Mouse (Mus musculus): ENCODE results near the gene Ccdc30. TPM values are rescaled to one million over a fixed set of nuclear protein-coding genes. Genes with fewer than 3 reads are reported as not detected.

Ccdc30 gene
- polyA plus RNA-seq (2016; fragmentation: Nextera tagmentation; extraction: Ambion mirVana) = 7.0 and 8.1 TPM in 2 replicates

DNA sequence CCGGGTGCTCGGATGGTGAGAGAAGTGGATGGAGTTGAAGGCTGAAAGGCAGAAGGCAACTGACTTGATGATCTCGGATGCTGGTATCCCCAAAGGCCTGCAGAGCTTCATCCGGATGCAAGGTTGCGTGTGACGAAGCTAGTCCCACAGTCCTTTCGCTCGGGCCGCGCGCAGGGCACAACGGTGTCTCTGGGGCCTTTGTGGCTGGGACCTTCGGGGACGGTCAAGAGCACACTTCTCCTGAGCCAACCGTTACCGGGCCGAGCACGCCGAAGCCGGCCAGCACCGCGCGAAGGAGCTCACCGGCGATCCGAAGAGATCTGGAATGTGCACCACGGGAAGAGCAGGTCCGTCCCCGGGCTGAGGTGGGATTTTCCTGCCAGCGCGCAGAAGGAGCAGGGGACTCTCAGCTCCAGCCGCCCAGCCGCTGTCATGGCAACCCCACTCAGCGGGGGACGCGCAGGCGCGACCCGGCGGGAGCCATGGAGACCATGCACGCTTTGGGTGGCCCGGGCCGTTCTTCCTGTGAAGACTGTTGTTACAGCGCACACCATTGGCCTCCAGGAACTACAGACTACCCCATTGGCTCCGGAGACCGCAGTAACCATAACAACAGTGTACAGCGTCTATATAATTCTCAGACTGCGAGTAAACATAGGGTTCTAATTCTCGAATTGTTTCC, at the start of gene Ccdc30:
Gene Ccdc30, minus strand, starts transcription at position 450 of the 682 bp plus-strand sequence.
- no peaks in the 10 kb centered on the region for H3K9me3 ChIP-seq
- H3K27me3 ChIP-seq (ENCODE audit: poor library complexity, severe bottlenecking) = 0 out of 2 replicates have a peak, but pooled peaks cover 7% of the 10 kb centered on the region
- peaks cover 21% of the 10 kb centered on the region for H3K36me3 ChIP-seq (replicated peaks)
- peak within 1 kb of the TSS; percentile 87 for H3K27ac ChIP-seq
- H3K4me1 ChIP-seq = peaks cover 23% of the 10 kb centered on the region
- WGBS = under 1% methylated on average over 49 of the region's 49 CpGs
- H3K4me3 ChIP-seq = peak within 1 kb of the TSS; percentile 73
- peak; percentile 98 for DNase-seq (ENCODE audit: extremely low spot score, low spot score)

DNA sequence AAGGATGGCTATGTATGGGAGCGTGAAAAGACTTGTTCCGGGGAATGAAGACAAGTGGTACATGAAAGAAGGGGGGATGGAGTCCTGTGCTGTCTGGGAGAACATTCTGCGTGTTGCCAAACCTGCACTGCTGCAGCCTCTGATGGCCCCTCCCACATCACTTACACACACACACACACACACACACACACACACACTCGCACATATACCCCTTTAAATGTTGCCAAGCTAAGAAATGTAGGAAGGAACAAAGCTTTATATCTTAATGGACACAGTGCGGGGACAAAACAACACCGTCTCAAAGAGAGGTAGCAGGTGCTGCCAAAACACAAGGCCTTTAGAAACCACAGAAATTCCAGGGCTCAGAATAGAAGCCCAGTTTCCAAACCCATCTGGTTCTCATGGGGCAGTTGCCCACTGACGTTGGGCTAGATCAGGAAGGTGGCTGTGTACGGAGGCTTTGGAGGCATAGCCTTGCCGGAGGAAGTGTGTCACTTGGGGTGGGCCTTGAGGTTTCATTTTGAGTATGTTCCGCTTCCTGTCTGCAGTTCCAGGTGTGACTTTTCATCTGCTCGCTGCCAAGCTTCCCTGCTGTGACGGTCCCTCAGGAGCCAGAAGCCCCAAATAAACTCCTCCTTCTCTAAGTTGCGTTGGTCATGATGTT, 48.6 kb upstream of the Ccdc30 start:
- no peak for DNase-seq (ENCODE audit: extremely low spot score, low spot score)
- 87% methylated on average over 13 of the region's 13 CpGs for WGBS
- no peaks in the 10 kb centered on the region for H3K4me1 ChIP-seq
- H3K27ac ChIP-seq = no peak overlapping the region
- H3K9me3 ChIP-seq = no peaks in the 10 kb centered on the region
- no peak overlapping the region for H3K4me3 ChIP-seq
- no peaks in the 10 kb centered on the region for H3K36me3 ChIP-seq (replicated peaks)
- no peaks in the 10 kb centered on the region for H3K27me3 ChIP-seq (ENCODE audit: poor library complexity, severe bottlenecking)

GRCm38 (mm10) chr4:119462858-119463755, 47.8 kb upstream of the Ccdc30 start:
- Histone ChIP-seq H3K9me3 (no peaks in the 10 kb centered on the region), H3K4me1 (no peaks in the 10 kb centered on the region), H3K27ac (no peak overlapping the region), H3K27me3 (ENCODE audit: poor library complexity, severe bottlenecking) (no peaks in the 10 kb centered on the region), H3K4me3 (no peak overlapping the region), H3K36me3 (replicated peaks) (no peaks in the 10 kb centered on the region)
- DNase-seq (ENCODE audit: extremely low spot score, low spot score) = no peak
- 75% methylated on average over 11 of the region's 11 CpGs for WGBS

DNA sequence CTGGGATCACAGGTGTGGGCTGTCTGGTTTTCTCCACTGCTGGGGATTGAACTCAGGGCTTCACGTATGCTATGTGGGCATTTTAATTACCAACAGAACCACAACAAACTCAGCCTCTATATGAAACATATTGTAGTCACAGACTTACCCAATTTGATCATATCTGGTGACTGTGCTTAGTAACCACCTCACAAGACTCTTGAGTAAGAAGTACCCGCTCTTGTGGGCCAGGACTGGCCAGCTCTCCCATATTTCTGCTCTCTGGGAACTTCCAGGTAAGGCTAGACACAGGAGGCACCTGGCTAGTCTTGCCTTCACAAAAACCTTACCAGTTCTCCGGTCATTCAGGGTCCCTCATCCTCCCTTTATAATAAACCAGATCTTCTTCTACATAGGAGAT, 47.1 kb upstream of the Ccdc30 start:
- WGBS = 88% methylated on average over 3 of the region's 3 CpGs
- no peak overlapping the region for H3K27ac ChIP-seq
- H3K4me3 ChIP-seq = no peak overlapping the region
- no peak for DNase-seq (ENCODE audit: extremely low spot score, low spot score)
- H3K27me3 ChIP-seq (ENCODE audit: poor library complexity, severe bottlenecking) = no peaks in the 10 kb centered on the region
- H3K4me1 ChIP-seq = no peaks in the 10 kb centered on the region
- H3K9me3 ChIP-seq = no peaks in the 10 kb centered on the region
- H3K36me3 ChIP-seq (replicated peaks) = no peaks in the 10 kb centered on the region

GRCm38 (mm10) chr4:119460728-119461141, 45.4 kb upstream of the Ccdc30 start:
- H3K27me3 ChIP-seq (ENCODE audit: poor library complexity, severe bottlenecking) = no peaks in the 10 kb centered on the region
- H3K4me1 ChIP-seq = no peaks in the 10 kb centered on the region
- no peak overlapping the region for H3K27ac ChIP-seq
- DNase-seq (ENCODE audit: extremely low spot score, low spot score) = no peak
- no peaks in the 10 kb centered on the region for H3K36me3 ChIP-seq (replicated peaks)
- no peak overlapping the region for H3K4me3 ChIP-seq
- no peaks in the 10 kb centered on the region for H3K9me3 ChIP-seq
- 66% methylated on average over 8 of the region's 8 CpGs for WGBS

GRCm38 (mm10) chr4:119460296-119460695, 45.0 kb upstream of the Ccdc30 start:
- 61% methylated on average over 5 of the region's 5 CpGs for WGBS
- no peak for DNase-seq (ENCODE audit: extremely low spot score, low spot score)
- Histone ChIP-seq H3K4me3 (no peak overlapping the region), H3K9me3 (no peaks in the 10 kb centered on the region), H3K4me1 (no peaks in the 10 kb centered on the region), H3K27ac (no peak overlapping the region), H3K27me3 (ENCODE audit: poor library complexity, severe bottlenecking) (no peaks in the 10 kb centered on the region), H3K36me3 (replicated peaks) (no peaks in the 10 kb centered on the region)

DNA sequence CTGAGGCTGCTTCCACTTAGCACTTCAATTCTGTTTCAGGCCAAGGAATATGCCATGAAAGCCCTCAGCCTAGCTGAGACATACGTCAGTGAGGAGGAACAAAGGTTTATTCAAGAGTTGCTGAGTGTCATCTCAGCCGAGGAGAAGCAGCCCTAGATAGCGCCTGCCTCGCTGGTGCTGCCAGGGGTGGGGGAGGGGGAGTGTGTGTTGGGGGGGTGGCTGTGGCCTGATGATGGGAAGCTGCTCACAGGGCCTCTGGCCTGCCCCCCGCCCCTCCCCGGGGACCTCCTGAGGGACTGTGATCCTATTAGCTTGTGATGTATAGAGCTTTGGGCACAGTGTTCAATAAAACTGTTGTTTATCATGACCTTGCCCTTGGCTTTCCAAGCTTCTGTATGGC, 38.2 kb upstream of the Ccdc30 start:
- Histone ChIP-seq H3K9me3 (no peaks in the 10 kb centered on the region), H3K4me3 (no peak overlapping the region), H3K27ac (no peak overlapping the region), H3K4me1 (peaks cover 10% of the 10 kb centered on the region), H3K27me3 (ENCODE audit: poor library complexity, severe bottlenecking) (no peaks in the 10 kb centered on the region), H3K36me3 (replicated peaks) (no peaks in the 10 kb centered on the region)
- DNase-seq (ENCODE audit: extremely low spot score, low spot score) = no peak
- WGBS = 30% methylated on average over 6 of the region's 6 CpGs

DNA sequence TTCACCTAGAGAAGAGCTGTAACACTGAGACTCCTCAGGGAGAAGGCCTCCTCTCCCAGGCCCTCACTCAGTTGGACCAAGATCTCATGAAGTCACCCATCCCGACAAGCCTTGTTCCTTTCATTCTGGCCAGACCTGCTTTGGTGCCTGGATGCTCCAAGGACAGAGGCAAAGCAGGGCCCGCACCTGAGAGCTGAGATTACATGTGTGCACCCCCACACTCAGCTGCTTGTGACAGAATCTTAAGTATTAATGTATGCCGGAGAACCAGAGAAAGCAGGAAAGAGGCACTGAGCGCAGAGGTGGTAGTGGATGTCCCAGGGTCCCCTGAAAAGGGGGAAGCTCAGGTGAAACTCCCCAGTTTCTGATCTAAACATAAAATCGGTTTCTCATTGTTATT, 37.8 kb upstream of the Ccdc30 start:
- DNase-seq (ENCODE audit: extremely low spot score, low spot score) = no peak
- no peaks in the 10 kb centered on the region for H3K36me3 ChIP-seq (replicated peaks)
- WGBS = 71% methylated on average over 5 of the region's 5 CpGs
- H3K4me1 ChIP-seq = peaks cover 10% of the 10 kb centered on the region
- H3K27ac ChIP-seq = no peak overlapping the region
- H3K4me3 ChIP-seq = no peak overlapping the region
- H3K9me3 ChIP-seq = no peaks in the 10 kb centered on the region
- no peaks in the 10 kb centered on the region for H3K27me3 ChIP-seq (ENCODE audit: poor library complexity, severe bottlenecking)

- peaks cover 10% of the 10 kb centered on the region for H3K4me1 ChIP-seq
- DNase-seq (ENCODE audit: extremely low spot score, low spot score) = no peak
- WGBS = 76% methylated on average over 7 of the region's 7 CpGs
- no peaks in the 10 kb centered on the region for H3K27me3 ChIP-seq (ENCODE audit: poor library complexity, severe bottlenecking)
- H3K9me3 ChIP-seq = no peaks in the 10 kb centered on the region
- no peak overlapping the region for H3K4me3 ChIP-seq
- no peaks in the 10 kb centered on the region for H3K36me3 ChIP-seq (replicated peaks)
- no peak overlapping the region for H3K27ac ChIP-seq
Measured at GRCm38 (mm10) chr4:119450436-119450835, 35.1 kb upstream of the Ccdc30 start.

DNA sequence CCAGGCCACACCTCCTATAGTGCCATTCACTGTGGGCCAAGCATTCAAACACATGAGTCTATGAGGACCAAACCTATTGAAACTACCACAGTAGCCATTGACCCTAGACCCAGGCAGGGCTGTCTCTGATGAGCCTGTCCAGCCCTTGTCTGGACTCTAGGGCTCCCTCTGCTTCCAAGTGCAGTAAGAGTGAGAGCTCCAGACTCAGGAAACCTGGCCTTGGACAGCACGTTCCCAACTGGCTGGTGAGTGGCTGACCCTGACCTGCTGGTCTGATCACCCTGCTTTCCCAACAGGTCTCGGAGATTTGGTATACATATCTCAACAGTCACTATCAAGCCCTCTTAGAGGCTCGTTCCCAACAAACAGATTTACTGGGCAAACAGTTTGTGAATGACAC, 32.5 kb upstream of the Ccdc30 start:
- no peak overlapping the region for H3K27ac ChIP-seq
- H3K4me3 ChIP-seq = no peak overlapping the region
- no peaks in the 10 kb centered on the region for H3K4me1 ChIP-seq
- DNase-seq (ENCODE audit: extremely low spot score, low spot score) = no peak
- no peaks in the 10 kb centered on the region for H3K27me3 ChIP-seq (ENCODE audit: poor library complexity, severe bottlenecking)
- no peaks in the 10 kb centered on the region for H3K36me3 ChIP-seq (replicated peaks)
- WGBS = 86% methylated on average over 3 of the region's 3 CpGs
- no peaks in the 10 kb centered on the region for H3K9me3 ChIP-seq

GRCm38 (mm10) chr4:119447261-119447660, 31.9 kb upstream of the Ccdc30 start:
- 91% methylated on average over 6 of the region's 6 CpGs for WGBS
- Histone ChIP-seq H3K36me3 (replicated peaks) (no peaks in the 10 kb centered on the region), H3K9me3 (no peaks in the 10 kb centered on the region), H3K4me1 (peaks cover 4% of the 10 kb centered on the region; the same call in 1 of the 2 replicates), H3K27me3 (ENCODE audit: poor library complexity, severe bottlenecking) (no peaks in the 10 kb centered on the region), H3K4me3 (no peak overlapping the region), H3K27ac (no peak overlapping the region)
- DNase-seq (ENCODE audit: extremely low spot score, low spot score) = no peak

DNA sequence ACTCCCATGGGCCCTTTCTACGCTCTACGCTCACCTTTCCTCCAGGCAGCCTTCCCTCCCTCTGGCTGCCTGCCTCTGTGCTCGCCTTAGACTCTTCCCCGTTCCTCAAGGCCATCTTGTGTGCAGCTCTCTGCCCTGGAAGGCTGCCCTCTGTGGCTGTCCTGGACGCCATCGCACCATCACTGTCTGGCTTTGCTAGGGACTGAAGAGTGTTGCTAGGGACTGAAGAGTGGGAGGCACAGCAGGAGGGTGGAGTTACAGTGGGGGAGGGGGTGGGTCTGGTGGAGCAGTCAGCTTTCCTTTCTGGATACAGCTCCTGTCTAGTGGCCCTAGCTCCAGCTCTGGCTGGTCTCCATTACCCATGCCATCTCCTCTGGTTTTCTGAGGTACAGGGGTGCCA, 27.2 kb upstream of the Ccdc30 start:
- no peaks in the 10 kb centered on the region for H3K36me3 ChIP-seq (replicated peaks)
- no peak for DNase-seq (ENCODE audit: extremely low spot score, low spot score)
- no peaks in the 10 kb centered on the region for H3K9me3 ChIP-seq
- H3K27me3 ChIP-seq (ENCODE audit: poor library complexity, severe bottlenecking) = no peaks in the 10 kb centered on the region
- H3K27ac ChIP-seq = 0 out of 2 replicates have a peak overlapping the region, but pooled peaks have one; percentile 25
- H3K4me3 ChIP-seq = no peak overlapping the region
- WGBS = 44% methylated on average over 6 of the region's 6 CpGs
- peaks cover 4% of the 10 kb centered on the region; the same call in 1 of the 2 replicates for H3K4me1 ChIP-seq
